In the genomic region with DNA sequence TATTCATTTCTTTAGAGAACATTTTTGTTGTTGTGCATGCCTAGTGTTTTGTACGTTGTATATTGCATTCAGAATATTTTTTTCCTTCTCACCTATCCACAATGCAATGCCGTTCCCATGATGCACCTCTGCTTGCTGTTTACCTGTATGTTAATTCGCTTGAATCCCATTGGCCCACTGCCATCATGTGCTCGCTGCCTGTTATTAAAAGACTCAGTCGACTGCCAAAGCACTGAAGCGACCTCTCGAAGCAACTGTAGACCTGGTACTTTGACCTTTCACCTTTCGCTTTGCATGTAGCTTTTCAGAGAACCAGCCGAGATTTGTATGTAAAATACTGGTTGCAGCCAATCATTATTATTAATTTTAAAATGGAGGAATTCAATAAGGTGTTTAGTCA, we compare ENCODE assay signal across 19 mouse cellular contexts.
"Had no signal": no experiment of that assay in that cellular context is flagged by ENCODE, and none has a peak within 500 bp of the region (broad histone marks: within the 10 kb centered on the region; RNA-seq: fewer than 3 reads in every experiment).

No protein-coding gene starts in this region.

- H3K27ac ChIP-seq: intestine, embryonic 15.5 days; layer of hippocampus, adult 2 months; limb, embryonic 13.5 days; liver, embryonic 15.5 days; midbrain, embryonic 10.5 days; neural tube, embryonic 13.5 days had no signal

- H3K27me3 ChIP-seq: intestine, embryonic 15.5 days; limb, embryonic 13.5 days; liver, embryonic 15.5 days; neural tube, embryonic 13.5 days had no signal

- H3K9ac ChIP-seq: intestine, embryonic 15.5 days; limb, embryonic 13.5 days; liver, embryonic 15.5 days; lung, embryonic 14.5 days; neural tube, embryonic 13.5 days had no signal

- H3K4me3 ChIP-seq: intestine, embryonic 15.5 days; layer of hippocampus, adult 2 months; limb, embryonic 13.5 days; liver, embryonic 15.5 days; midbrain, embryonic 10.5 days; myocyte; neural tube, embryonic 13.5 days had no signal

- ATAC-seq: intestine, embryonic 15.5 days had no signal

- H3K9me3 ChIP-seq: intestine, embryonic 15.5 days; limb, embryonic 13.5 days; liver, embryonic 15.5 days; midbrain, embryonic 10.5 days; neural tube, embryonic 13.5 days had no signal

- DNase-seq: kidney, postnatal 4 days; left cerebral cortex, postnatal 4 days; lung, embryonic 14.5 days; lung, postnatal 10 days; lung, postnatal 4 days; midbrain, embryonic 14.5 days; retina, postnatal 1 day; right cerebral cortex, postnatal 4 days; spleen, adult 18-20 months; thymus, adult 2 months; thymus, postnatal 25 days had no signal

- H3K4me2 ChIP-seq: intestine, embryonic 15.5 days; limb, embryonic 13.5 days; liver, embryonic 11.5 days; liver, embryonic 15.5 days; lung, embryonic 14.5 days; neural tube, embryonic 13.5 days had no signal

- H3K4me1 ChIP-seq: intestine, embryonic 15.5 days; liver, embryonic 15.5 days; neural tube, embryonic 13.5 days had no signal
